Mouse (Mus musculus): ENCODE measurements around the gene Zfp53. TPM values are rescaled to one million over a fixed set of nuclear protein-coding genes. Genes with fewer than 3 reads are reported as not detected.

The Zfp53 gene
- 6.2 and 6.6 TPM in 2 replicates for total RNA-seq (2014; rRNA removed)
- 8.0 and 11.3 TPM in 2 replicates for polyA plus RNA-seq (2015; fragmentation: Nextera tagmentation; extraction: Ambion mirVana)

DNA sequence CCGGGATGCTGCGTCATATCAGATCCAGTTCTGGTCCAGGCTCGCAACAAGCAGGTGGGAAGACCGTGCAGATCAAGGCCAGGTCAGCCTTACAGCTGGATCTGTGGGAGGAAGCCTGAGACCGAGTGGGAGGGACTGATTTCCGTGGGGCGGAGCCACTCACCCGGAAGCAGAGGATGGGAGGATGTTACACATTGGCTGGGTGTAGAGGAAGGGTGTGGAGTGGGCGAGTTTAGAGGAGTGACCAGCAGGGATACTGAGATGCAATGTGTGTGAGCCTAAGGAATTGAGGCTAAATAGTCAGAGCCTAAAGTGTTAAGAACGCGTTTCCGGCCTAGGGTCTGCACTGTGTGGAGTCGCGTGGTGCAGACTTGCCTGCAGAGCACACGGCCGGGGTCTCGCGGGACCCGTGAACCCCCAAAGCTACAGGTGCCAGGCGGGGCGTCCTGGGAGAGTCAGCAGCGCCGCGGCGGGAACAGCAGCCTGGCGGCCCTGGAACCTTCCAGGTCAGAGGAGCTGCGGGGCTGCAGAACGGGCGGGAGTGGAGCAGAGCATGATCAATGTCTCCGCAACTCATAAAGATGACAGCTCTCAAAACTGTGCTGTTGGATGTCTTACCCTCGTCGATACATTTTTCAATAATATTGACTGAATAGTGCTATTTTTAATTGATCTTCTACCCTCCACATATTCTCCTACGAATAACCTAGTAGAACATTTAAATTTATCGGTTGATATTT lies at the start of gene Zfp53:
TSS of gene Zfp53 (plus strand) at position 239 of the 740 bp plus-strand sequence.
- TF ChIP-seq CTCF (IDR thresholded peaks at IDR 0.05; ENCODE audit: low read depth), result peak; percentile 35
- 0 out of 2 replicates have a peak, but pooled peaks cover 7% of the 10 kb centered on the region for H3K4me1 ChIP-seq (ENCODE audit: insufficient read depth)
- peak; percentile 99 for ATAC-seq
- H3K4me3 ChIP-seq (ENCODE audit: low read depth, low read length), result peak within 1 kb of the TSS; percentile 73
- H3K4me2 ChIP-seq (ENCODE audit: low read depth), result peak within 1 kb of the TSS; percentile 66
- DNase-seq, result peak; percentile 82
- WGBS, result 1% methylated on average over 34 of the region's 34 CpGs
- no peaks in the 10 kb centered on the region for H3K36me3 ChIP-seq (ENCODE audit: insufficient read depth)
- H3K27ac ChIP-seq (ENCODE audit: low read depth, low read length), result peak within 1 kb of the TSS; percentile 66; the same call in 1 of the 2 replicates
- H3K27me3 ChIP-seq (ENCODE audit: insufficient read depth, low read length), result no peaks in the 10 kb centered on the region
- peak within 1 kb of the TSS; percentile 76 for H3K9ac ChIP-seq
- H3K9me3 ChIP-seq (ENCODE audit: low read length), result no peaks in the 10 kb centered on the region

DNA sequence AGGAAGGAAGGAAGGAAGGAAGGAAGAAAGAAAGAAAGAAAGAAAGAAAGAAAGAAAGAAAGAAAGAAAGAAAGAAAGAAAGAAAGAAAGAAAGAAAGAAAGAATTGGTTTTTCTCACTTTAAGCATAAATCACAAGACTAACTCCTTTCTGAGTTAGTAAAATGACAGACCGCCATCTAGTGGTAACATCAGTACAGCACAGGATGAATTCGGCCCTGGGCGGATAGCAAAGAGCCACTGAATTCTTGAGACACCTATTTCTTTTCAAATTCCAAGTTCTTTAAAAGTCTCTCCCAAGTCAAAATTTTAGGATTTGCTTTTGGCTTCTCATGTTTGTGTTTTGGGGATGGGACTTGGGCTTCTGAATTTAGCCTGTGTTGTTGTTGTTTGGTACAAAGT lies 39.1 kb upstream of the Zfp53 start:
- ATAC-seq, result peak; percentile 86
- Histone ChIP-seq H3K36me3 (ENCODE audit: insufficient read depth) (no peaks in the 10 kb centered on the region), H3K4me2 (ENCODE audit: low read depth) (peak overlapping the region; percentile 67), H3K4me3 (ENCODE audit: low read depth, low read length) (peak overlapping the region; percentile 55), H3K27ac (ENCODE audit: low read depth, low read length) (peak overlapping the region; percentile 70), H3K27me3 (ENCODE audit: insufficient read depth, low read length) (no peaks in the 10 kb centered on the region), H3K9me3 (ENCODE audit: low read length) (no peaks in the 10 kb centered on the region), H3K9ac (peak overlapping the region; percentile 47), H3K4me1 (ENCODE audit: insufficient read depth) (no peaks in the 10 kb centered on the region)
- DNase-seq, result peak; percentile 90
- WGBS, result under 1% methylated on average over 3 of the region's 3 CpGs
- TF ChIP-seq CTCF (IDR thresholded peaks at IDR 0.05; ENCODE audit: low read depth), result peak; percentile 79

DNA sequence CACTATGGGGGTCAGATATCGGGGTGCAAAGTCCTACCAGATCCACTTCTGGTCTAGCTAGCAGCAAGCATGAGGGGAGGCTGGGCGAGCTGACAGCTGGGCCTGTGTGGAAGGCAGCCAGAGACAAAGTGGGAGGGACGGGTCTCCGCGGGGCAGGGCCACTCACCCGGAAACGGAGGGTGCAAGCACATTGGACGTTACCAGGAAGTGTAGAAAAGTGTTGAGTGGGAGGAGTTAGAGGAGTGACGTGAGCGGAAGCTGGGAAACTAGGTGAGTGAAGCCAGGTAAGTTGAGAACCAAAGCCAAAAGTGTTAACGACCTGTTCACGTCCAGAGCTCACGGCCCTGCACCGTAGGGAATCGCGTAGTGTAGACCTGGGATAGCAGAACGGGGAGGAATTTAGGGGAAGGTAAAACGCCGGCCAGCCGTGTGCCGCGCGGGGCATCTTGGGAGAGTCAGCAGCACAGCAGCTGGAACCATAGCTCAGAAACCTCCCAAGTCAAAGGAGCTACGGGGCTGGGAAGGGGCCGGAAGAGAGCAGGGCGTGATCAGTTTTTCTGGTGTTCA lies 38.6 kb upstream of the Zfp53 start, which contains the start of gene Zfp51:
TSS of gene Zfp51 (plus strand) at position 237 of the 567 bp plus-strand sequence.
- TF ChIP-seq CTCF (IDR thresholded peaks at IDR 0.05; ENCODE audit: low read depth), result no peak
- Histone ChIP-seq H3K27me3 (ENCODE audit: insufficient read depth, low read length) (no peaks in the 10 kb centered on the region), H3K36me3 (ENCODE audit: insufficient read depth) (no peaks in the 10 kb centered on the region), H3K4me2 (ENCODE audit: low read depth) (peak within 1 kb of the TSS; percentile 67), H3K9me3 (ENCODE audit: low read length) (no peaks in the 10 kb centered on the region), H3K4me1 (ENCODE audit: insufficient read depth) (no peaks in the 10 kb centered on the region), H3K27ac (ENCODE audit: low read depth, low read length) (peak within 1 kb of the TSS; percentile 70), H3K9ac (peak within 1 kb of the TSS; percentile 47), H3K4me3 (ENCODE audit: low read depth, low read length) (peak within 1 kb of the TSS; percentile 55)
- under 1% methylated on average over 26 of the region's 26 CpGs for WGBS
- ATAC-seq (peak; percentile 98), DNase-seq (peak; percentile 86)

DNA sequence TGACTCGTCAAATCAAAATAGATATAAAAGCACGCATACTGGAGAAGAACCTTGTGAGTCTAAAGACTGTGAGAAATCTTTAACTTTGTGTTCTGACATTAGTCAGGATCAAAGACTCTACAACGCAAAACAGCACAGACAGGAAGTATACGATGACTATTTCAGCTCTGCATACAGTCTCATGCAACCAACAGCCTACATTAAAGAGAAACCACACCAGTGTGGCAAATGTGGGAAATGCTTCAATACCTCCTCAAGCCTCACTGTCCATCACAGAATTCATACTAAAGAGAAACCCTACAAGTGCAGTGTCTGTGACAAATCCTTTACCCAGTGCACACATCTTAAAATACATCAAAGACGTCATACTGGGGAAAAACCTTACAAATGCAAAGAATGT lies 25.2 kb upstream of the Zfp53 start:
- Histone ChIP-seq H3K36me3 (ENCODE audit: insufficient read depth) (peaks cover 39% of the 10 kb centered on the region), H3K9me3 (ENCODE audit: low read length) (no peaks in the 10 kb centered on the region), H3K27me3 (ENCODE audit: insufficient read depth, low read length) (no peaks in the 10 kb centered on the region), H3K4me1 (ENCODE audit: insufficient read depth) (no peaks in the 10 kb centered on the region), H3K9ac (no peak overlapping the region), H3K4me2 (ENCODE audit: low read depth) (no peak overlapping the region), H3K4me3 (ENCODE audit: low read depth, low read length) (no peak overlapping the region), H3K27ac (ENCODE audit: low read depth, low read length) (no peak overlapping the region)
- no peak for TF ChIP-seq CTCF (IDR thresholded peaks at IDR 0.05; ENCODE audit: low read depth)
- no peak for ATAC-seq
- WGBS, result 98% methylated on average over 5 of the region's 5 CpGs
- no peak for DNase-seq

DNA sequence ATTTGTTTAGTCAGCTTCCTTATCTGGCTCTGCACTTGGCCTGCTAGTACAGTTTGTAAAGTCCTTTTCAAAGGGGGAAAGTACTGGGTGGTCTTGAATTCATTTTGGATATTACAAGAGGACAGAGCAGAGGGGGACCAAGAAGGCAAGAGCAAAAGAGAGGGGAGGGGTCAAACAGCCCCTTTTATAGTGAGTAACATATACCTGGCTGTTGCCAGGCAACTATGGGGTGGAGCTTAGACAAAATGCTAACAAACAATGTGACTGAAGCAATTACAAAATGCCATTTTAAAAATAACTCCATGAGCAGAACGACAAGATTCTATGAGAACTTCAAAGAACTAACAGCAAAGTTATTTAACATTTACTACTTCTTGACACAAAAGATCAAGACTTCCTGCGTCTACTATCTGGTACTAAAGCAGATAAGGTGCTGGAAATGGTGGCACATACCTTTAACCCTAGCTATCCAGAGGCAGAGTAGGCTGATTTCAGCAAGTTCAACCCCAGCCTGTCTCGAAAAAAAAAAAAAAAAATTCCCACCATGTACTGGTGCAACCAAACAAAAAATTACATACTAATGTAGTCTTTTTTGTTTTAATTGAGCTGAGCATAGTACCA lies 16.7 kb upstream of the Zfp53 start:
- ATAC-seq, result no peak

DNA sequence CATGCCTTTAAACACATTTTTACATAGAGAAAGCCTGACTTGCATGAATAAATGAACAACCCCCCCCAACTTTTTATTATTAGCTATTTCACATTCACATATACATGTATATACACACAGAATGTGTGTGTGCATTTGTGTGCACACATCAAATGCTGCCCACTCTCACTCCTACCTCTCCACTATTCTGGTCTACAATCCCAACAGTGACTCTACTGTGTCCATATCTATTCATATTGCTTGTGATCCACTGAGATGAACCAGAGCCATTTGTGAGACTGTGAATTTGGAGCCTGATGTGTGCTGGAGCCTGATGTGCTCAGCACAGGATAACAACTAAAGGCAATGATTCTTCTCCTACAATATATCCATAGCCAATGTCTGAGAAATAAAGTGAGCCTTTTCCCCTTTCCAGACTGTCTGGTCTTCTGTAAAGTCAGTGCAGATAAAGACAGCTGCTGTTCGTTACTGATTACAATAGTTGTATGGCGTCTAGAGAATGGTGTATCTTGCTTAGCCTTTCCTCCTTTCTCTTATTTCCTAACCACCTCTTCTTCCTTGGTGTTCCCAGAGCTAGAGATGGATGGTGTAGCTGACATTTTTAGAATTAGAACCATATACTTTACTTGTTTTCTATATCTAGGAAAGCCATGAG lies 16.0 kb upstream of the Zfp53 start:
- no peak for TF ChIP-seq CTCF (IDR thresholded peaks at IDR 0.05; ENCODE audit: low read depth)
- H3K4me2 ChIP-seq (ENCODE audit: low read depth), result no peak overlapping the region
- no peaks in the 10 kb centered on the region for H3K4me1 ChIP-seq (ENCODE audit: insufficient read depth)
- ATAC-seq (no peak), DNase-seq (no peak)
- no peaks in the 10 kb centered on the region for H3K9me3 ChIP-seq (ENCODE audit: low read length)
- WGBS, result 73% methylated on average over 2 of the region's 2 CpGs
- H3K9ac ChIP-seq, result no peak overlapping the region
- no peaks in the 10 kb centered on the region for H3K27me3 ChIP-seq (ENCODE audit: insufficient read depth, low read length)
- H3K36me3 ChIP-seq (ENCODE audit: insufficient read depth), result no peaks in the 10 kb centered on the region
- no peak overlapping the region for H3K4me3 ChIP-seq (ENCODE audit: low read depth, low read length)
- H3K27ac ChIP-seq (ENCODE audit: low read depth, low read length), result no peak overlapping the region

More for the DNA sequence above, 16.7 kb upstream of the Zfp53 start:
- Histone ChIP-seq H3K27ac (ENCODE audit: low read depth, low read length) (no peak overlapping the region), H3K9ac (no peak overlapping the region), H3K36me3 (ENCODE audit: insufficient read depth) (no peaks in the 10 kb centered on the region), H3K4me3 (ENCODE audit: low read depth, low read length) (no peak overlapping the region), H3K4me1 (ENCODE audit: insufficient read depth) (no peaks in the 10 kb centered on the region), H3K4me2 (ENCODE audit: low read depth) (no peak overlapping the region), H3K27me3 (ENCODE audit: insufficient read depth, low read length) (no peaks in the 10 kb centered on the region), H3K9me3 (ENCODE audit: low read length) (no peaks in the 10 kb centered on the region)
- no peak for DNase-seq
- 71% methylated on average over 3 of the region's 3 CpGs for WGBS
- TF ChIP-seq CTCF (IDR thresholded peaks at IDR 0.05; ENCODE audit: low read depth), result no peak

Data from forebrain, postnatal 0 days (tissue).